Mouse (Mus musculus) hindbrain, postnatal 0 days (tissue): ENCODE results near the gene Kcnq1. TPM values are rescaled to one million over a fixed set of nuclear protein-coding genes. Genes with fewer than 3 reads are reported as not detected.

Experiments used
- ATAC-seq: fragments of 200-750 bp; cut with Nextera tagmentation; 2 replicates; pipeline ENCODE4 v1.8.0; 2017; ENCODE audit warnings: mild to moderate bottlenecking, moderate TSS enrichment, moderate library complexity
- DNase-seq: peaks from one replicate; pipeline ENCODE4 v3.0.0-alpha.2; 2015; ENCODE audit warnings: low spot score
- H3K27ac ChIP-seq: fragments of 300-500 bp; sonication (generic); 2 replicates; pipeline ENCODE4 v1.5.1; 2014; ENCODE audit warnings: mild to moderate bottlenecking
- H3K27me3 ChIP-seq: fragments of 300-500 bp; sonication (generic); 2 replicates; pipeline ENCODE4 v1.6.1; 2014; ENCODE audit warnings: low read length, mixed read lengths; ENCODE audit not compliant: insufficient read depth
- H3K36me3 ChIP-seq: fragments of 300-500 bp; sonication (generic); 2 replicates; pipeline ENCODE4 v1.6.1; 2014; ENCODE audit warnings: low read length, mixed read lengths; ENCODE audit not compliant: insufficient read depth
- H3K4me1 ChIP-seq: fragments of 300-500 bp; sonication (generic); 2 replicates; pipeline ENCODE4 v1.6.1; 2014; ENCODE audit warnings: antibody characterized with exemption, low read length, mixed read lengths; ENCODE audit not compliant: insufficient read depth
- H3K4me2 ChIP-seq: fragments of 300-500 bp; sonication (generic); 2 replicates; pipeline ENCODE4 v1.6.1; 2014; ENCODE audit warnings: low read depth, mild to moderate bottlenecking, low read length, moderate library complexity, mixed read lengths
- H3K4me3 ChIP-seq: fragments of 300-500 bp; sonication (generic); 2 replicates; pipeline ENCODE4 v1.5.1; 2014; ENCODE audit warnings: low read length
- H3K9ac ChIP-seq: fragments of 300-500 bp; sonication (generic); replicated peaks from 2 replicates; pipeline ENCODE4 v1.6.1; 2014; ENCODE audit warnings: mild to moderate bottlenecking, low read length, moderate library complexity, mixed read lengths
- H3K9me3 ChIP-seq: fragments of 300-500 bp; sonication (generic); 2 replicates; pipeline ENCODE4 v1.6.1; 2016; ENCODE audit warnings: low read length, mixed read lengths
- CTCF ChIP-seq: IDR thresholded peaks from 2 replicates; pipeline ENCODE4 v1.5.1; 2016; ENCODE audit warnings: antibody characterized with exemption, control low read depth, low read depth
- WGBS: fragments of 180-500 bp; shearing (Covaris S2); extraction: QIAGEN DNeasy Blood & Tissue Kit; methylation state at CpG from one replicate; pipeline ENCODE4 v1.1.7; 2014; 5-methylcytosine and 5-hydroxymethylcytosine counted together
- polyA plus RNA-seq: library from polyadenylated mRNA; unstranded; fragments of >200 nt; fragmentation: Nextera tagmentation; extraction: Ambion mirVana; gene quantifications from 2 replicates; pipeline ENCODE4 v1.2.1, GENCODE M21; 2015
- total RNA-seq: library from RNA; depleted of rRNA; stranded (reverse); fragments of >200 nt; gene quantifications from 2 replicates; pipeline ENCODE4 v1.2.3, GENCODE M21; 2014; rRNA removed

Kcnq1 gene
- total and polyA plus RNA-seq, 2 experiments from 2014 or later: 1.4 to 1.9 TPM

DNA sequence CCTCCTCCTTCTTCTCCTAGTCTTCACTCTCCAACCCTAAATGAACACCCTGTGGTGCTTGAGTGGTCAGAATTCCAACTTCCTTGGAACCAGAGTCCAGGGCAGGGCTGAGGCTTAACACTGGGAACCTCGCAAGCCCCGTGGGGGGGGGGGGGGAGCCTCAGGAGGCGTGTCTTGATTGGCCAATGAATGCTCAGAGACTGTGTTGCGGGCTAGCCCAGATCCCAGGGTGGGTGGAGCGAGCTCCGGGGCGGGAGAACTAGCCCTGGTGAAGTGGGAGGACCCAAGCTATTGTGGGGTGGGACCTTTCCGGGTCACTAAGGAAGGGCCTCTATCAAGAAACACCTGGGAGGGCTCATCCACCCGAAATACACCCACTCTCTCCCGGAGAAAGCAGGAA is 368.6 kb downstream of the Kcnq1 start:
- H3K27me3 ChIP-seq: no peaks in the 10 kb centered on the region
- no peaks in the 10 kb centered on the region for H3K9me3 ChIP-seq
- ATAC-seq: no peak
- H3K9ac ChIP-seq: no peak overlapping the region
- DNase-seq: no peak
- no peak overlapping the region for H3K4me3 ChIP-seq
- TF ChIP-seq CTCF: no peak
- no peaks in the 10 kb centered on the region for H3K4me1 ChIP-seq
- 35% methylated on average over 10 of the region's 10 CpGs for WGBS
- no peak overlapping the region for H3K4me2 ChIP-seq
- no peaks in the 10 kb centered on the region for H3K36me3 ChIP-seq
- H3K27ac ChIP-seq: no peak overlapping the region

DNA sequence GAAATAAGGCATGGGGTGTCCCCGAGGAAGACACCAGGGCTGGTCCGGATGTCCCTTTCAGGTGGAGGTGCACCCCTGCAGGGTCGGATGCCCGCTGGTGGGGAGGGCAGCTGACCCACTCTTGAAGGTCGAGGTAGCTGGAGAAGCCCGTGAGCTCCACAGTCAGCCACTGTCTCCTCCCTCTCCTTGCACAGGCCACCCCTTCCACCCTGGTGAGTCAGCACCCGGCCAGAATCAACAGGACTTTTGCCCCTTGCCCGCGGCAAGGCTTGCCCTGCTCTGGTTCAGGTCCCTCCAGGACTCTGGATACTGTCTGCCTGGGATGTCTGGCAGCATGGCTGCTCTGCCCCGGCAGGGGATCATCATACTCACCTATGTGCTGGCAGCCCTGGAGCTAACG is 369.7 kb downstream of the Kcnq1 start:
- H3K4me3 ChIP-seq: no peak overlapping the region
- TF ChIP-seq CTCF: no peak
- no peaks in the 10 kb centered on the region for H3K36me3 ChIP-seq
- H3K27ac ChIP-seq: no peak overlapping the region
- H3K4me1 ChIP-seq: no peaks in the 10 kb centered on the region
- no peak for DNase-seq
- 79% methylated on average over 11 of the region's 11 CpGs for WGBS
- H3K4me2 ChIP-seq: no peak overlapping the region
- H3K9ac ChIP-seq: no peak overlapping the region
- no peak for ATAC-seq
- no peaks in the 10 kb centered on the region for H3K9me3 ChIP-seq
- H3K27me3 ChIP-seq: no peaks in the 10 kb centered on the region

Other genes with a start within 250 kb of the Kcnq1 start
- gene Th, start 175.2 kb upstream of the Kcnq1 start, total RNA-seq: 12.0 and 13.9 TPM in 2 replicates
- 11.8 and 13.3 TPM in 2 replicates for gene Th, start 175.2 kb upstream of the Kcnq1 start, polyA plus RNA-seq
- 2.9 TPM in 1 of 2 replicates, not detected in the other for gene Ascl2, start 137.1 kb upstream of the Kcnq1 start, total RNA-seq
- gene Ascl2, start 137.1 kb upstream of the Kcnq1 start, polyA plus RNA-seq: 0.69 and 1.1 TPM in 2 replicates
- gene Tspan32, start 101.3 kb upstream of the Kcnq1 start, total RNA-seq: 0.16 and 0.29 TPM in 2 replicates
- 0.40 and 0.71 TPM in 2 replicates for gene Tspan32, start 101.3 kb upstream of the Kcnq1 start, polyA plus RNA-seq
- gene Cd81, start 53.6 kb upstream of the Kcnq1 start, total RNA-seq: 758 and 776 TPM in 2 replicates
- 708 and 751 TPM in 2 replicates for gene Cd81, start 53.6 kb upstream of the Kcnq1 start, polyA plus RNA-seq
- 106 and 118 TPM in 2 replicates for gene Tssc4, start 37.1 kb upstream of the Kcnq1 start, total RNA-seq
- gene Tssc4, start 37.1 kb upstream of the Kcnq1 start, polyA plus RNA-seq: 101 and 102 TPM in 2 replicates
- gene Trpm5, start 11.7 kb upstream of the Kcnq1 start, total RNA-seq: 2.1 and 3.0 TPM in 2 replicates
- gene Trpm5, start 11.7 kb upstream of the Kcnq1 start, polyA plus RNA-seq: 2.0 and 2.6 TPM in 2 replicates